Mouse (Mus musculus): Measurements from ENCODE around the gene Polr2b. TPM values are rescaled to one million over a fixed set of nuclear protein-coding genes. Genes with fewer than 3 reads are reported as not detected.

Polr2b gene
- polyA plus RNA-seq, 1 experiment from 2014 or later: 70.0 TPM

- Histone ChIP-seq H3K4me1 (replicated peaks) (no peaks in the 10 kb centered on the region), H3K27ac (no peak overlapping the region), H3K4me2 (no peak overlapping the region), H3K9ac (no peak overlapping the region), H3K36me3 (no peaks in the 10 kb centered on the region), H3K9me3 (no peaks in the 10 kb centered on the region), H3K27me3 (no peaks in the 10 kb centered on the region), H3K4me3 (no peak overlapping the region)
- ATAC-seq (ENCODE audit: low FRiP score): no peak
- WGBS: 89% methylated on average over 5 of the region's 5 CpGs
These were observed 74.0 kb downstream of the Polr2b start for GRCm38 (mm10) chr5:77383799-77384554.

- Histone ChIP-seq H3K4me1 (replicated peaks) (no peaks in the 10 kb centered on the region), H3K27ac (no peak overlapping the region), H3K9ac (no peak overlapping the region), H3K27me3 (no peaks in the 10 kb centered on the region), H3K4me2 (no peak overlapping the region), H3K4me3 (no peak overlapping the region), H3K36me3 (no peaks in the 10 kb centered on the region), H3K9me3 (no peaks in the 10 kb centered on the region)
- WGBS: 54% methylated on average over 9 of the region's 9 CpGs
- ATAC-seq (ENCODE audit: low FRiP score): no peak
These were observed 74.8 kb downstream of the Polr2b start for GRCm38 (mm10) chr5:77384724-77385123.

- Histone ChIP-seq H3K4me3 (no peak overlapping the region), H3K27me3 (no peaks in the 10 kb centered on the region), H3K9ac (no peak overlapping the region), H3K27ac (no peak overlapping the region), H3K4me1 (replicated peaks) (no peaks in the 10 kb centered on the region), H3K9me3 (no peaks in the 10 kb centered on the region), H3K36me3 (no peaks in the 10 kb centered on the region), H3K4me2 (no peak overlapping the region)
- ATAC-seq (ENCODE audit: low FRiP score): no peak
- 87% methylated on average over 5 of the region's 5 CpGs for WGBS
These were observed 75.3 kb downstream of the Polr2b start for GRCm38 (mm10) chr5:77385221-77385620.

GRCm38 (mm10) chr5:77385900-77386595 lies 76.1 kb downstream of the Polr2b start:
- H3K36me3 ChIP-seq: no peaks in the 10 kb centered on the region
- no peak for ATAC-seq (ENCODE audit: low FRiP score)
- H3K27me3 ChIP-seq: no peaks in the 10 kb centered on the region

GRCm38 (mm10) chr5:77386596-77387413 lies 76.9 kb downstream of the Polr2b start:
- Histone ChIP-seq H3K9ac (no peak overlapping the region), H3K4me1 (replicated peaks) (no peaks in the 10 kb centered on the region), H3K4me3 (no peak overlapping the region), H3K9me3 (no peaks in the 10 kb centered on the region), H3K27me3 (no peaks in the 10 kb centered on the region), H3K36me3 (no peaks in the 10 kb centered on the region), H3K27ac (no peak overlapping the region), H3K4me2 (no peak overlapping the region)
- no peak for ATAC-seq (ENCODE audit: low FRiP score)
- WGBS: 80% methylated on average over 10 of the region's 10 CpGs

More at GRCm38 (mm10) chr5:77385900-77386595, 76.1 kb downstream of the Polr2b start:
- no peak overlapping the region for H3K9ac ChIP-seq
- no peak overlapping the region for H3K4me2 ChIP-seq
- no peak overlapping the region for H3K4me3 ChIP-seq
- no peaks in the 10 kb centered on the region for H3K9me3 ChIP-seq
- no peaks in the 10 kb centered on the region for H3K4me1 ChIP-seq (replicated peaks)
- H3K27ac ChIP-seq: no peak overlapping the region
- WGBS: 87% methylated on average over 6 of the region's 6 CpGs

GRCm38 (mm10) chr5:77387414-77387704 lies 77.4 kb downstream of the Polr2b start:
- Histone ChIP-seq H3K4me3 (no peak overlapping the region), H3K36me3 (no peaks in the 10 kb centered on the region), H3K9me3 (no peaks in the 10 kb centered on the region), H3K27me3 (no peaks in the 10 kb centered on the region), H3K4me2 (no peak overlapping the region), H3K4me1 (replicated peaks) (no peaks in the 10 kb centered on the region), H3K27ac (no peak overlapping the region), H3K9ac (no peak overlapping the region)
- 90% methylated on average over 8 of the region's 8 CpGs for WGBS
- ATAC-seq (ENCODE audit: low FRiP score): no peak

GRCm38 (mm10) chr5:77388359-77388758 lies 78.4 kb downstream of the Polr2b start:
- Histone ChIP-seq H3K4me2 (no peak overlapping the region), H3K4me1 (replicated peaks) (no peaks in the 10 kb centered on the region), H3K9me3 (no peaks in the 10 kb centered on the region), H3K9ac (no peak overlapping the region), H3K36me3 (no peaks in the 10 kb centered on the region), H3K27me3 (no peaks in the 10 kb centered on the region), H3K27ac (no peak overlapping the region), H3K4me3 (no peak overlapping the region)
- WGBS: 91% methylated on average over 6 of the region's 6 CpGs
- no peak for ATAC-seq (ENCODE audit: low FRiP score)

- H3K36me3 ChIP-seq: no peaks in the 10 kb centered on the region
- H3K9me3 ChIP-seq: no peaks in the 10 kb centered on the region
- ATAC-seq (ENCODE audit: low FRiP score): no peak
- no peaks in the 10 kb centered on the region for H3K27me3 ChIP-seq
- H3K9ac ChIP-seq: no peak overlapping the region
- H3K4me1 ChIP-seq (replicated peaks): peaks cover 9% of the 10 kb centered on the region
- no peak overlapping the region for H3K27ac ChIP-seq
- no peak overlapping the region for H3K4me3 ChIP-seq
- WGBS: 95% methylated on average over 2 of the region's 2 CpGs
- H3K4me2 ChIP-seq: no peak overlapping the region
These were observed 80.3 kb downstream of the Polr2b start for GRCm38 (mm10) chr5:77390272-77390671.

- Histone ChIP-seq H3K9ac (no peak overlapping the region), H3K27me3 (no peaks in the 10 kb centered on the region), H3K4me2 (no peak overlapping the region), H3K4me3 (no peak overlapping the region), H3K4me1 (replicated peaks) (peaks cover 9% of the 10 kb centered on the region), H3K9me3 (no peaks in the 10 kb centered on the region), H3K36me3 (no peaks in the 10 kb centered on the region), H3K27ac (no peak overlapping the region)
- no peak for ATAC-seq (ENCODE audit: low FRiP score)
- 85% methylated on average over 10 of the region's 10 CpGs for WGBS
These were observed 83.2 kb downstream of the Polr2b start for GRCm38 (mm10) chr5:77393094-77393619.

GRCm38 (mm10) chr5:77393990-77394618 lies 84.2 kb downstream of the Polr2b start:
- 39% methylated on average over 9 of the region's 9 CpGs for WGBS
- no peak overlapping the region for H3K9ac ChIP-seq
- H3K27me3 ChIP-seq: no peaks in the 10 kb centered on the region
- no peak for ATAC-seq (ENCODE audit: low FRiP score)
- H3K4me1 ChIP-seq (replicated peaks): peaks cover 9% of the 10 kb centered on the region
- H3K4me3 ChIP-seq: no peak overlapping the region
- peak overlapping the region; percentile 8; the same call in 1 of the 2 replicates for H3K27ac ChIP-seq
- no peaks in the 10 kb centered on the region for H3K36me3 ChIP-seq
- no peak overlapping the region for H3K4me2 ChIP-seq
- no peaks in the 10 kb centered on the region for H3K9me3 ChIP-seq

GRCm38 (mm10) chr5:77398285-77399057 lies 88.5 kb downstream of the Polr2b start:
- H3K27me3 ChIP-seq: 0 out of 2 replicates have a peak, but pooled peaks cover 6% of the 10 kb centered on the region
- no peaks in the 10 kb centered on the region for H3K36me3 ChIP-seq
- peaks cover 9% of the 10 kb centered on the region for H3K4me1 ChIP-seq (replicated peaks)
- no peaks in the 10 kb centered on the region for H3K9me3 ChIP-seq
- no peak for ATAC-seq (ENCODE audit: low FRiP score)
- H3K4me3 ChIP-seq: no peak overlapping the region
- WGBS: 69% methylated on average over 14 of the region's 14 CpGs
- no peak overlapping the region for H3K4me2 ChIP-seq
- H3K27ac ChIP-seq: no peak overlapping the region
- no peak overlapping the region for H3K9ac ChIP-seq
